Mouse (Mus musculus) kidney, postnatal 0 days (tissue): Measurements from ENCODE around the gene Cnot3. TPM values are rescaled to one million over a fixed set of nuclear protein-coding genes. Genes with fewer than 3 reads are reported as not detected.

Experiments used
- ATAC-seq: fragments of 200-750 bp; cut with Nextera tagmentation; replicated peaks from 2 replicates; pipeline ENCODE4 v1.8.0; 2017; ENCODE audit warnings: low read depth, moderate number of reproducible peaks, moderate TSS enrichment, moderate library complexity; ENCODE audit not compliant: low FRiP score
- DNase-seq: peaks from one replicate; pipeline ENCODE4 v3.0.0-alpha.2; 2016; ENCODE audit warnings: low spot score
- H3K27ac ChIP-seq: fragments of 300-500 bp; sonication (generic); 2 replicates; pipeline ENCODE4 v1.5.1; 2014; ENCODE audit warnings: mild to moderate bottlenecking
- H3K27me3 ChIP-seq: fragments of 300-500 bp; sonication (generic); 2 replicates; pipeline ENCODE4 v1.6.1; 2014; ENCODE audit warnings: low read length, mixed read lengths; ENCODE audit not compliant: insufficient read depth
- H3K36me3 ChIP-seq: fragments of 300-500 bp; sonication (generic); 2 replicates; pipeline ENCODE4 v1.6.1; 2014; ENCODE audit warnings: low read length, mixed read lengths; ENCODE audit not compliant: insufficient read depth
- H3K4me1 ChIP-seq: fragments of 300-500 bp; sonication (generic); replicated peaks from 2 replicates; pipeline ENCODE4 v1.6.1; 2014; ENCODE audit warnings: antibody characterized with exemption, low read length, mixed read lengths; ENCODE audit not compliant: insufficient read depth
- H3K4me2 ChIP-seq: fragments of 300-500 bp; sonication (generic); 2 replicates; pipeline ENCODE4 v1.6.1; 2014; ENCODE audit warnings: mild to moderate bottlenecking, low read length, moderate library complexity, mixed read lengths
- H3K4me3 ChIP-seq: fragments of 300-500 bp; sonication (generic); replicated peaks from 2 replicates; pipeline ENCODE4 v1.5.1; 2014; ENCODE audit warnings: low read depth, low read length
- H3K9ac ChIP-seq: fragments of 300-500 bp; sonication (generic); 2 replicates; pipeline ENCODE4 v1.6.1; 2014; ENCODE audit warnings: low read depth, low read length
- H3K9me3 ChIP-seq: fragments of 300-500 bp; sonication (generic); replicated peaks from 2 replicates; pipeline ENCODE4 v1.6.1; 2016; ENCODE audit warnings: low read length, inconsistent platforms, mixed read lengths
- CTCF ChIP-seq: IDR thresholded peaks from 2 replicates; pipeline ENCODE4 v1.5.1; 2016; ENCODE audit warnings: antibody characterized with exemption, low read depth, mild to moderate bottlenecking, moderate library complexity
- WGBS: fragments of 180-500 bp; shearing (Covaris S2); extraction: QIAGEN DNeasy Blood & Tissue Kit; methylation state at CpG from one replicate; pipeline ENCODE4 v1.1.7; 2014; 5-methylcytosine and 5-hydroxymethylcytosine counted together
- polyA plus RNA-seq: library from polyadenylated mRNA; unstranded; fragments of >200 nt; fragmentation: Nextera tagmentation; extraction: Ambion mirVana; gene quantifications from 2 replicates; pipeline ENCODE4 v1.2.1, GENCODE M21; 2015

The Cnot3 gene
- polyA plus RNA-seq, 1 experiment from 2014 or later: 41.7 TPM

GRCm38 (mm10) chr7:3609082-3609481 is 36.0 kb upstream of the Cnot3 start:
- Histone ChIP-seq H3K9me3 (no peaks in the 10 kb centered on the region), H3K9ac (no peak overlapping the region), H3K4me3 (no peak overlapping the region), H3K4me2 (no peak overlapping the region), H3K27ac (no peak overlapping the region), H3K36me3 (no peaks in the 10 kb centered on the region), H3K4me1 (no peaks in the 10 kb centered on the region), H3K27me3 (no peaks in the 10 kb centered on the region)
- peak; percentile 13 for DNase-seq
- no peak for ATAC-seq
- 21% methylated on average over 3 of the region's 3 CpGs for WGBS
- TF ChIP-seq CTCF: no peak

DNA sequence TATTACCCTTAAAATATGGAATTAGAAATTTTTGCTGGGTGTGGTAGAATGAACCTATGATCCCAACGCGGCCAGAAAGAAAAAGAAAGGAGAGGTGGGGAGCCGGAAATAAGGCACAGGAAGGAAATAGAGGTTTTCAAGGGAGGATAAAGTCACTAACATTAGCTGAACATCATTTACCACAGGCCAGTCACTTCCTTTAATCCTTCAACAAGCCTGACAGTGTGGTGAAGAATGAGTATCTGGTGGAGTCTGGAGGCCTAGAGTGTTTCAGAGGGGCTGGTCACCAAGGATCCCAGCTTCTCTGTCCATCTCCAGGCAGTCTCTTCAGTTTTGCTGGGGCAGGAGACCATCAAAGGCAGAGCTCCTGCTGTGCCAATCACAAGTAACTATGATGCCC is 34.6 kb upstream of the Cnot3 start:
- WGBS: 71% methylated on average over 3 of the region's 3 CpGs
- TF ChIP-seq CTCF: no peak
- no peaks in the 10 kb centered on the region for H3K27me3 ChIP-seq

DNA sequence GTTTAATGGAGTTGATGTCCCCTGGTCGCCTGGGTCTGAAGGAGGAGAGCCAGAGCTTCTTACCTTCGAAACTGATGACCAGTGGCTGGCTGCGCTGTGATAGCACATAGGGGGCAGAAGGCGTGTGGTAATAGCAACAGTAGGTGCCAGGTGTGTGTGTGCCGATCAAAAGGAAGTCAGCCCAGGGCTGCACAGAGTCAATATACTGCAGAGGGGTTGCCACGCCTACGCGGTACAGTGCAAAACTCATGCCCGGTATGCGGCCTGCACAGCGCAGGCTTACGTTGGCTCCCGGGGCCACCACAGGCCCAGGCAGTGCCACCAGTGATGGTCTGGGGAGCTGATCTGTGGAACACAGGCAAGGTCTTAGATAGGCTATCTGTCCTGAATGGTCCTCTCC is 34.1 kb upstream of the Cnot3 start:
- no peak overlapping the region for H3K27ac ChIP-seq
- no peaks in the 10 kb centered on the region for H3K4me1 ChIP-seq
- no peak for DNase-seq
- WGBS: 91% methylated on average over 13 of the region's 13 CpGs
- no peak for ATAC-seq
- H3K36me3 ChIP-seq: no peaks in the 10 kb centered on the region
- H3K4me3 ChIP-seq: no peak overlapping the region
- H3K4me2 ChIP-seq: no peak overlapping the region
- no peaks in the 10 kb centered on the region for H3K27me3 ChIP-seq
- no peaks in the 10 kb centered on the region for H3K9me3 ChIP-seq
- no peak for TF ChIP-seq CTCF
- H3K9ac ChIP-seq: no peak overlapping the region

More for the DNA sequence above, 34.6 kb upstream of the Cnot3 start:
- Histone ChIP-seq H3K27ac (no peak overlapping the region), H3K9ac (no peak overlapping the region), H3K36me3 (no peaks in the 10 kb centered on the region), H3K4me2 (no peak overlapping the region), H3K4me1 (no peaks in the 10 kb centered on the region), H3K4me3 (no peak overlapping the region), H3K9me3 (no peaks in the 10 kb centered on the region)
- no peak for ATAC-seq
- DNase-seq: no peak

GRCm38 (mm10) chr7:3614021-3614420 is 31.0 kb upstream of the Cnot3 start:
- Histone ChIP-seq H3K4me2 (no peak overlapping the region), H3K9ac (no peak overlapping the region), H3K4me3 (no peak overlapping the region), H3K36me3 (0 out of 2 replicates have a peak, but pooled peaks cover 4% of the 10 kb centered on the region), H3K9me3 (no peaks in the 10 kb centered on the region), H3K27ac (no peak overlapping the region), H3K27me3 (no peaks in the 10 kb centered on the region), H3K4me1 (no peaks in the 10 kb centered on the region)
- TF ChIP-seq CTCF: no peak
- WGBS: 75% methylated on average over 3 of the region's 3 CpGs
- no peak for DNase-seq
- no peak for ATAC-seq

DNA sequence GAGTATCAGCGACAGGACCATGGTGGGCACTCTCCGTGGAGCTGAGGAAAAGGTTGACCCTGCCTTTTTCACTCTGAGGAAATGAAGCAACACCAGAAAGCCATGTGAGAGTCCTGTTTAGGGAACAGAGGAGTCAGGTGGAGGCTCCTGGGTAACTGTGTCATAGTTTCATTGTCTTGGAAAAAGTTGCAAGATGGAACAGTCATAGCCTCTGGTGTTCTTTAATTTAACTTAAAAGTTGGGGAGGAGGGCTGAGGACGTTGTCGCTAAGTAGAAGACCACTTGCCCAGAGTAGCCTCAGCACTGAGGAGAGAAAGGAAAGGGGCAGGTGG is 29.0 kb upstream of the Cnot3 start, which contains the start of gene Oscar:
Gene Oscar, minus strand, starts transcription at position 101 of the 332 bp plus-strand sequence.
- Histone ChIP-seq H3K9ac (no peak within 1 kb of the TSS), H3K4me1 (no peaks in the 10 kb centered on the region), H3K36me3 (peaks cover 19% of the 10 kb centered on the region), H3K4me3 (peak within 1 kb of the TSS; percentile 89; the same call in 1 of the 2 replicates), H3K27me3 (no peaks in the 10 kb centered on the region), H3K4me2 (peak within 1 kb of the TSS; percentile 60; the same call in 1 of the 2 replicates), H3K27ac (no peak within 1 kb of the TSS), H3K9me3 (no peaks in the 10 kb centered on the region)
- ATAC-seq (no peak), DNase-seq (no peak)
- TF ChIP-seq CTCF: no peak
- WGBS: 79% methylated on average over 4 of the region's 4 CpGs

- peak; percentile 72 for TF ChIP-seq CTCF
- Histone ChIP-seq H3K9ac (no peak overlapping the region), H3K9me3 (no peaks in the 10 kb centered on the region), H3K27ac (no peak overlapping the region), H3K4me1 (no peaks in the 10 kb centered on the region), H3K36me3 (peaks cover 21% of the 10 kb centered on the region), H3K4me2 (peak overlapping the region; percentile 60; the same call in 1 of the 2 replicates), H3K4me3 (peak overlapping the region; percentile 89), H3K27me3 (no peaks in the 10 kb centered on the region)
- ATAC-seq (peak; percentile 11; the same call in 1 of the 2 replicates), DNase-seq (no peak)
- WGBS: 31% methylated on average over 6 of the region's 6 CpGs
These were observed 28.5 kb upstream of the Cnot3 start for GRCm38 (mm10) chr7:3616389-3617241.
